Mouse (Mus musculus) adrenal gland, postnatal 4 days (tissue): ENCODE data around the gene Fam71f1. TPM values are rescaled to one million over a fixed set of nuclear protein-coding genes. Genes with fewer than 3 reads are reported as not detected.

ENCODE experiments used
- DNase-seq, 2 experiments: peaks; one replicate each; pipeline ENCODE4 v3.0.0; 2021 to 2022; ENCODE audit warnings: low spot score in 2 of 2, mixed read lengths in 2 of 2
- long read RNA-seq, 2 experiments: library from polyadenylated mRNA; stranded (forward); transcript quantifications; one replicate each; pipeline ENCODE4 v2.0.0; 2021
- total RNA-seq, 2 experiments: library from RNA; stranded (reverse); gene quantifications; 2 replicates each; pipeline ENCODE4 v1.2.3; 2021

Gene Fam71f1
- total RNA-seq: under 1 TPM in 1 of 2 experiments, not detected in 1; 0.22 TPM
- long read RNA-seq, experiment 1, partial matches to known transcripts: 0 of 2 reads
- long read RNA-seq, experiment 1, other reads (novel, unspliced or antisense): 2 of 2 reads
- long read RNA-seq, experiment 2: 0 reads

DNA sequence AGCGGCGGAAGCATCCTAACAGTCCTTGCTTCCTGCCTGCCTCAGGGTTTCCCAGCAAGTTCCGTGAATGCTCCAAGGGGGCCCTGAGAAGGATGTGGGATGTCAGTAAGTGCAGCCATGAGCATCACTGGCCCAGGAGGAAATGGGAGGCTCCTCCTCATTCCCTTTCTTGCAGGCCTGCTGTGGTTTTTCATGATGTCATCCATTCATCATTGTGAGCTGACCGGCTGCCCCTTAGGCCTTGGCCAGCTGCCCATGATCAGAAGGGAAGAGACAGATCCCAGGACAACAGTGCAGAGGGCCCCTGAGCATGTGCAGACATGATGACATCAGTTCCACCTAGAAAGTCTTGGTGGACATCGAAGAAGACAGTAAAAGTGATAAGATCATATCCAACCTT is at the start of gene Fam71f1:
Fam71f1 (plus strand) TSS at position 262 of the 400 bp plus-strand sequence.
- peak; percentile 5 to 47 for DNase-seq

DNA sequence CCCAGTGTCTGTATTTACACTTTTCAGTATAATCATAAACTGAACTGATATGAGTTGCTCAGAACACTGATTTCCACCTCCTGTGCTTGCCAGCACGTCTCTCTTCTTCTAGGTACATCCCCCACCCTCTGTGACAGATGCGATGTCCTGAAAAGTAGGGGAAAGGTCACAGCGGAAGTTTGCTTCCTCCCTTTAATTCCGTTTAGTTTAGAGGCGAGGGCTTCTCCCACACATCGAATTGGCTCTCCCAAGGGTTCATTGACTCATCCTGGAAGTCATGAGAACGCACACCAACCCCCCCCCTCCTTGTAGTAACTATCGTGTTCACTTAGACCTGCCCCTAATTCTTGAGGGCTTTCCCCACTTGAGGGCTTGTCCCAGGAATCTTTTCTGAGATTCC is 48.0 kb upstream of the Fam71f1 start:
- DNase-seq: no peak

DNA sequence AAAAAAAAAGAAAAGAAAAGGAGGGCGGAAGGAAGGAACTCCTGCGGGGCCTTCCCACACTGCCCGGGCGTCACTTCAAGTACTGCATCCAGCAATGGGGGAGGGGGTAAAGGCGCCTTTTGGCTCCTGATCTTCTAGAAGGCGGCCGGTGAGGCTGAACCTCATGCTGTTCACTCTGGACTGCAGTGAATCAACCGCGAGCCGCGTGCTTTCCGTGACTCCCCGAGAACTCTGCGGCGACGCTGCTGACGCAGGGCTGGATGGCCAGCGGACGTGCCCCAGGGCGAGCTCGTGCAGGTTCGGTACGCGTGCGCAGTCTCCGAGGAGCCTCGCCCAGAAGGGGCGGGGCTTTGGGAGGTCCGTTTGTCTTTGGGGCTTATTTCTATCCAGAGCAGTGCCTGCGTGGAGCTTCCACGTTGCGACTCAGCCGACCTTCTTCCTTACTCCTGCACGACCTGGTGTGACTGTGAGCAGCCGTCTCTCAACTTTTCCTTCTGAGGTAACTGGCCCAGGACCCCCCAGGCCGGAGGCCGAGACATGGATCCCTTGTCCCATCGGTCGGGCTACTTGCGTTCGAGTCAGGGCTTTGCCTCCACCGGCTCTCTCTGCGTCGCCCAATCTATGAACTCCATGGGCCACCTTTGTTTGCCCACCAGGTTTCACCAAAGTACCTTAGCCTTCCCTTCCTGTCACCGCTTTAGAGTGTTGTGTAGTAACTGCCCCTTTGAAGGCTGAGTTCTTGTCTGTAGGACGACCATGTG is 46.4 kb upstream of the Fam71f1 start, which contains the start of gene Hilpda:
Hilpda (plus strand) TSS at position 177 of the 761 bp plus-strand sequence.
- DNase-seq: peak; percentile 70 to 80

DNA sequence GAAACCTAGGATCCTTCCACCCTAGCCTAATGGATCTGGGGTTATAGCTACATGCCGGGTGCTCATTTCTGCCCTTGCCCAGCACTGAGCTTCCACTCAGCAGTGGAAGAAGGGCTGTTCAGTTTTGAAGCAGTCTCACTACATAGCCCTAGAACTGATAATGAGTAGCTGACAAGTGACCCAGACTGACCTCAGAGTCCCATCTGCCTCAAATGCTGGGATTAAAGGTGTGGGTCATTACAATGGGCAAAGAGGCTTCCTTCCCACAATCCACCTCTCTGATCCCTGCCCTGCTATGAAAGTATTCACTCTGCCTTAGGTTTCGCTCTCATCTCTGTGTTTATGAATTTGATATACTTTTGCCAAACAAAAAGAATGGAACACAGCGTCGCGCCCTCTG is 42.2 kb upstream of the Fam71f1 start:
- no peak for DNase-seq

DNA sequence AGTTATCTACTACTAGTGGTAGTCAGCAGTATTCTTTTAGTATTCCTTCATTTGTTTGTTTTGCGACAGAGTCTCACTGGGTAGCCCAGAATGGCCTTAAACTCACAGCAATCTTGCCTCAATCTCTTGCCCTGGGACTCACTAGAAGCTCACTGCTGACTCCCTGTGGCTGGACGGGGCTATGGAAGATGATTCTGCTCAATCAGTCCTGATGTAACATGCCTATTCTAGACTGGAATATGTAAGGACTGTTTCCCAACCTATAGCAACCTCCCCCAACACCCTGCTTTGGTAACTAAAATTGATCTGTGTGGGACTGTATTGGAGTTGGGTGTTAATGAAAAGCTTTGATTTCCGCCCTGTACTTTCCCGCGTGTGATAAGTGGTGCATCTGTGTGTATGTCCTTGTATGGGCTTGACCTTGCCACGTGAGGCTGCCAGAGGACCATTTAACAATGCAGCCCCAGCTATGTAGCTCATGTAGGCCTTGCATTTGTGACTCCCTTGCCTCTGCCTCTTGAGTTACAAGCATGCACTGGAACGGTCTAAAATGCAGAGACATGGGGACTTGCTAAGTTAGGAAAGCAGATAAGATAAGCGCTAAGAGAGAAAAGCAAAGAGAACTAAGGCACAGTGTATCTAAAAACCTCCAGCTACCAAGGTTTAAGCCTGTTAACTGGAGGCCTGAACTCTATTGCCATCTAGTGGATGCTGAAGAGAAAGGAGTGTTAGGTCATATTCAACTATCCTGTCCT is 40.2 kb upstream of the Fam71f1 start:
- DNase-seq: no peak

DNA sequence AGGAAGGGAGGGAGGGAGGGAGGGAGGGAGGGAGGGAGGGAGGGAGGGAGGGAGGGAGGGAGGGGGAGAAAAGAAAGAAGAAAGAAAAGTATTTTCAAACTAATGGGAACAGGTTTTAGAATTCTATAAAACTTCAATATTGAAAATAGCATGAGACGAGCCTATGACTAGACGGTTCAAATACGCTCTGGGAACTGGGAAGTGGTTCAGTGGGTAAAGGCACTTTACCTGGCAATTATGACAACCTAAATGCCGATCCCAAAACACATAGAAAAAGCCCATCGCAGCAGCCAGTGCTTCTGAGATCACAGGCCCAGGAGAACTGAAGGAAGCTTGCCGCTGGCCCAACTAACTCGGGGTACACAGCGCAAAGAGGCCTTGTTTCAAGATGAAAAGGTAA is 39.6 kb upstream of the Fam71f1 start, which contains the start of gene Fam71f2:
Fam71f2 (plus strand) TSS at position 301 of the 400 bp plus-strand sequence.
- no peak for DNase-seq

DNA sequence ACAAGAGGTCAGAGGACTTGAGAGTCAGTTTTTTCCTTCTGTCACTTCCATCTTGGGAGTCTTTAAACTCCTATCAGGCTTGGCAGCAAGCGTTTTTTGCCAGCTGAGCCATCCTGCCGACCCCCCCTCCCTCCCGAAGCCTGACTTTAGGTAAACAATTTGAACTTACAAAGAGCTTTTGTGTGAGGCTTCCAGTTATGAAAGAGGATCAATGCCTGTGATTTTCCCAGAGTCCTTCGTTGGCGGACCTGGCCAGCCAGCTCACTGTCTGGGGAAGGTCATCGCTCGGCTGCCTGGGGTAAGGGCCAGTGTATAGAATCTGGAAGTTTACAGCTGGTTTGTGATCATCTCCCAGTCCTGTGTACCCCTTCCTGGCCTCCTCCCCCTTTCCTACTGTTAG is 38.3 kb upstream of the Fam71f1 start:
- no peak for DNase-seq

DNA sequence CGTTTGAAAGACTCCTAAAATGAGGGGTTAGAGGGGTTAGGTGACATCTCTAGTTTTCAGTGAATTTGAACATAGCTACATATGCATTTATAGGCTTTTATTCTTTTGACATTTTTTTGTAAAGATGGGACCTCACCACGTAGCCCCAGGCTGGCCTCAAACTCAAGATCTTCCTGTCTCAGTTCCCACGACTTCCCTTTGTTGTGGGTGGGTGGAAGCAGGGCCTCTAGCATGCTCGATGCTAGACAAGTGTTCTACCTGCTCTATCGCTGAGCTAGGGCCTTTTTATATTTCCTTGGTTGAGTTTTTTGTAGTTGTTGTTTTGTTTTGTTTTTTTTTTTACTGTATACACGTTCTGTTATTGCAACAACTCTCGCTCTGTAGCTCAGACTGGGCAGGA is 32.1 kb upstream of the Fam71f1 start:
- DNase-seq: no peak

DNA sequence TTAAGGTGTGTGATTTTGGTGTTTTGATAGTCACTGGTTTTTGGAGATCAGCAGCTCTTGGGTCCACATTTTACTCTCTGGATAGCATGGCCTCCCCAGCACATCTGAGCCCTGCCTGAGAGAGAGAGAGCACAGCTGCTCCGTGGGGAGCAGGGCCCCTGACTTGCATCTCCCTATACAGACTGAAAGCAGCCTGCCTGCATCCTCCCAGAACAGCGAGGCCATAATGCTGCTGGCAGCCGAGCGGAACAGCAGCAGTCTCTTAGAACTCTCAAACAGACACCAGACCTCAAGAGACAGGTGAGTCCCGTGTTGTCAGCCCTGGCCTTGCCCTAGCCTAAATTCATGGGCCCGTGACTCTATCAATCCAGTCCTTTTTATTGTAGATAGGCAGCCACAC is 31.5 kb upstream of the Fam71f1 start:
- no peak for DNase-seq

DNA sequence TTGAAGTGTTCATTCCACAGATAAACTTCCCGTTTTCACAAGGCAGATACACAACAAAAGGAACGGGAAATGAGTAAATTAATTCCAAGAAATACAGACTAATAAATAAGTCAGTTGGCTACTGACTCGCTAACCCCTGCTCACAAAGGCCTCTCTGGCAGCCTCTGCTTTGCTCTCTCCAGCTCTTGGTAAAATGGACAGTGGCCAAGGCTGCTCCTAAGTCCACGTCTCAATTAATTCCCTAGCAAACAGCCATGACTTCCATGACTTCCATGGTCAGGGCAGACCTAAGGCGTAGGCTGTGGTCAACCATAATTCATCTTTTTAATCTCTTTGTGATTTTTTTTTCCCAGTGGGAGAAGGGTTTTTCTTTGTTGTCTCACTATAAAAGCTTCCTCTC is 31.0 kb upstream of the Fam71f1 start:
- DNase-seq: no peak

DNA sequence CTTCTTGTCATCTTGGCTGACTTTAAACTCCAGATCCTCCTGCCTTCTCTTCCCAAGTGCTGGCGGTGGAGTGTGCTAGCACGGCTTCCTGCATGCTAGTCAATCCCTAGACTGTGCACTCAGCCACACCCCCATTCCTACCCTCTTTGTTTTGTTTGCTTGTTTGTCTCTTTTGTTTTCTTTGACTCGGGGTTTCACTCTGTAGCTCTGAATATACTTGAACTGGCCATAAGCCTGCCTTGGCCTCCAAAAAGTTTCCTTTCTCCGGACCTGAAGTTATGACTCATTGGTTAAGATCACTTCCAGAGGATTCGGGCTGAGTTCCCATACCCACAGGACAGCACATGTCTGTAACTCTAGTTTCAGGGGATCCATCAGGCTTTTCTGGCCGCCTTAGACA is 30.3 kb upstream of the Fam71f1 start:
- DNase-seq: no peak

DNA sequence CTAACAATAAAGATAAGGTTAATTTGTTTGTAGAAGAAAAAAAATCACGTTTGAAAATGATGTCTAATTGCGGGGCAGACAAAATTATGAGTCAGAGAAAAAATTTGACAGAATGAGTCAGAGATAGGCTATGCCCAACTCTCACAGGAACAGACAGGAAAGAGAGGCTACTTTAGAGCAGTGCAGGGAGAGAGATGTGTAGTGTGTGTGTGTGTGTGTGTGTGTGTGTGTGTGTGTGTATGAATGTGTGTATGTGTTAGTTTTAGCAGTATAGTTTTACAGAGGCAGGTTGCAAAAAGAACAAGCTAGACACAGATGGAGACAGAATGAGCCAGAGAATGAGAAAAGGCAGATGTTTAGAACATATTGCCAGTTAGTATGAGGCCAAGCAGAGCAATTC is 19.8 kb upstream of the Fam71f1 start:
- DNase-seq: no peak

DNA sequence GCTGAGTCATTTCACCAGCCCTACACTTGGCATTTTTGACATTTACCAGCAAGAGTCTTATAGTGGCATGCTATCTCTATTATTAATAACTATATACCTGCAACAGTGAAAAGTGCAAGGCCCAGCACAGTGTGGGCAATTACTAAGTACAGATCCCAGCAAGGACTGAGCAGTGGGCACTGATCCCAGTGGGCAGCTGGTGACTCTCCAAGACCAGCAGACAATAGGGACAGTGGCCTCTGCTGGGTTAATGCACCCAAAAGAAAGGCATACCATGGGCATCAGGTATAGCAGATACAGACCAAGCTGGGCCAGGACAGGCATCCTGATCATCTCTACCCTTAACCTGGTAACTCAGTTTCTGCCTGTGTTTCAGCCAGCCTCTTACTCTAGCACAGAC is 15.7 kb upstream of the Fam71f1 start:
- no peak for DNase-seq

DNA sequence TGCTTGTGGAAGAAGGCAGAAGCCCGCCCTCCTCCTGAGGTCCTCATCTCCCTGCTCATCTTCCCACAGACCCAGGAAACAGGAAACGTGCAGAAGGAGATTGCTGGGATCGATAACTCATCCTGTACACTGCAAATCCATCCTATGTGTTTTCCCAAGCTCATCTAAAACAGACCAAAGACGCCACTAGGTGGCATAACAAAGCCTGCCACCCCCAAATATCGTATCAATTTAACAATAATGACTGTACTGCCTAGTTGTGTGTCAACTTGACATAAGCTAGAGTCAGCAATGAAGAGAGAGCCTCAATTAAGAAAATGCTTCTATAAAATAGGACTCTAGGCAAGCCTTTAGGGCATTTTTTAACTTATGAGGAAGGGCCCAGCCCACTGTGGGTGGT is 15.2 kb upstream of the Fam71f1 start:
- no peak for DNase-seq

DNA sequence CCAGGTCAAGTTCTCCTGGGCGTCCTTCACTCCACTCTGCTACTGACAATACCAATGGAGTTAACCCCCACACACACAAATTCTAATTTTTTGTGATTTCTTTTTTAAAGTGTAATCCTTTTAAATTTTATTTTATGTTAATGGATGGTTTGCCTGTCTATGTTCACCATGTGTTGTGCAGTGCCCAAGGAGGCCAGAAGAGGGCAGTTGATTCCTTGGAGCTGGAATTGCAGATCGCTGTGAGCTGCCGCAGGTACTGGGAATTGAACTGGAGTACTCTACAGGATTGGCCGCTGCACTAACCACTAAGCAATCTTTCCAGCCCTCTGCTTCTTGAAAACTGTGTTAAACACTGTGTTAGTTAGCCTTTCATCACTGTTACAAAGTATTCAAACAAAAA is 13.5 kb upstream of the Fam71f1 start:
- DNase-seq: no peak

DNA sequence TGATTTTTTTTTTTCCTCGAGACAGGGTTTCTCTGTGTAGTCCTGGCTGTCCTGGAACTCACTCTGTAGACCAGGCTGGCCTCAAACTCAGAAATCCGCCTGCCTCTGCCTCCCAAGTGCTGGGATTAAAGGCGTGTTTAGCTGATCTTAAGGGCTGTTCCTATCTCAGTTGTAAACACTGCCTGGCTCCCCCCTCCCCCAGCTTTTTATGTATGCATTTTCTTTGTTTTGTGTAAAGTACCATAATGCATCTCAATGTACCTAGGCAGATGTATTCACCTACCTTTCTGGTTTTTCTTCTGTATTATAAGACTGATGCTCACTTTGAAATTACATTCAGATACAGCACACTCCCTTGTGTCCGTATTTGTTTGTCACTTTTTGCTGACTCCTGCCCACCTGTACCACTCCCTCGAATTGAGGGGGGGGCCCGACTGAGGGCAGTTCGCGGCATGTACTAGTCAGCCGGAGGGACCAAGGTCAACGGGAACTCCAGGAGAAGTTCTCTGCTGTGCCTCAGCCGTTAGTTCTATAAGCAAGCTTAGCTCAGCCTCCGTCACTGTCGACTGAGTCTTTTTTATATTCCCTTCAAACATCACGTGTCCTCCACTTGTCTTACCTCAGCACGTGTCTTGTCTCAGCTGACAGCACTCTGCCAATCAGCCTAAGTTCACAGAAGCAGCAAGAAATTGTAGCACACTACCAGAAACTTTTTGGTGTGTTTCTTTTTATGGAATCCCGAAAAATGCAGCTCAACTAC is 9.9 kb upstream of the Fam71f1 start:
- DNase-seq: no peak

DNA sequence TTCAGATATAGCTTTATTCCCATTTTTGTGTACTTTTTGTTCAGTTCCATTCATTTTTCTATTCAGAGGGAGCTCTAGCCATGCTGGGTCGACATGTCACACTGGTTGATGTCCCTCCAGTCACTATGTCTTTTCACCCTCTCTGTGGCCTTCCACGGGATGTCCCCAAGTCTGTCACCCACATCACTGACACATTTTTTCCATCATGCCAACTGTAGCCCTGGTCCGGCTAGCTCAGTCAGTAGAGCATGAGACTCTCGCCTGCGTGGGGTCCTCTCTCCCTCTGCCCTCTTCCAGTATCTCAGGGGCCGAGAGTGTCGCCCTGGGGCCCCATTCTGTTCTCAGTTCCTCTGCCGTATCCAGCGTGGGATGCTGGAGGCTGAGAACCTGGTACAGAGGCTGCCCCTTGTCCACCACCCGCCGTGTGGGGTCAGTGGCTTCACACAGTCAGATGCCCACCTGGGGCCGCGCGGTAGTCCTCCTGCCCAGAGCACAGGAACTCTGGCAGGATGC is 5.2 kb upstream of the Fam71f1 start:
- no peak for DNase-seq

DNA sequence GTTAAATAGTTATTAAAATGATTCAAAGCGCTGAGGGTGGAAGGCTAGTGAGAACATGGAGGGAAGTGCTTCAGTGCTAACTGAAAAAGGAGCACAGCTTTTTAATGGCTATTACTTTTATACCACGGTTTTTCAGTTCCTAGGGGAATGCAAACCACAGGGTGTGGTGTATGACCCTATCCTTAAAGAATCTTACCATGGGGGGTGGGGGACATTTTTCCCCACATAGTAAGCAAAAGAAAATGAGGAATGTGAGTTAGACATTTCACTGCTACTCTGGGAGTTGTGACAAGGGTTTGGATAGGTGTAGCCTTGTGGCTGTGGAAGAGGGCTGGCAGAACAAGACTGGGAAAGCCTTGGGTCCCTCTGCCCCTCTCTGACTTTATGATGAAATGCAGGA is 1.7 kb upstream of the Fam71f1 start:
- no peak for DNase-seq

DNA sequence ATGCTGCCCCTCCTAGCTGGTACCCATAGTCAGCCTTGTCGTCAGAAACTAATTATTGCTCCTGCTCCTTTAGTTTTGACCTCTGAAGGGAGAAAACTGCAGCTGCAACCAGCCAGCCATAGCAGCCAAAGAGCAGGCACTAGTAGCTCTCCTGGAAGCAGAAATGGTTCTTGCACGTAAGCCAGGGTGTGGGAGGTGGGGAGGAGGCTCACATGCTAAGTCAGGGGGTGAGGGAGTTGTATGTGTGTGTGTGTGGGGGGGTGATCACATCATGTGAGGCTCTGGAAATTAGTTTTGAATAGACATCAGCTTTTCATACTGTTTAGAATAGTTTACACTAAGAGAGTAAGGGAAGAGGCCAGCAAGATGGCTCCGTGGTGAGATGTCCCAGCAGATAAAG is 999 bp upstream of the Fam71f1 start:
- DNase-seq: no peak

DNA sequence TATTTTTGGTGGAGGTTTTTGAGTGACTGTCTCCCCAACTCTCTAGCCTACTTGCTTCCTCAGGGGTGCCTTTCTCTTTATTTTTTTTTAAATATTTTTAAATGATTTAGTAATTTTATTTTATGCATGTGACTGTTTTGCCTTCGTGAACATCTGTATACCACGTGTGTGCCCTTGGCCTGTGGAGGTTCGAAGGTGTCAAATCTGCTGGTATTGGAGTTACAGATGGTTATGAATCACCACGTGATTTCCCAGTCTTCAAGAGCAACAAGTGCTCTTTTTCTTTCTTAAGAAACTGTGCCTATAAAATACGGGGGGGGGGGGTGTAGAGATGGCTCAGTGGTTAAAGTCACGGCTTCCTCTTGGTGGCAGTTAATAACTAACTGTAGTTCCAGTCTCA is 2.6 kb downstream of the Fam71f1 start:
- DNase-seq: no peak

DNA sequence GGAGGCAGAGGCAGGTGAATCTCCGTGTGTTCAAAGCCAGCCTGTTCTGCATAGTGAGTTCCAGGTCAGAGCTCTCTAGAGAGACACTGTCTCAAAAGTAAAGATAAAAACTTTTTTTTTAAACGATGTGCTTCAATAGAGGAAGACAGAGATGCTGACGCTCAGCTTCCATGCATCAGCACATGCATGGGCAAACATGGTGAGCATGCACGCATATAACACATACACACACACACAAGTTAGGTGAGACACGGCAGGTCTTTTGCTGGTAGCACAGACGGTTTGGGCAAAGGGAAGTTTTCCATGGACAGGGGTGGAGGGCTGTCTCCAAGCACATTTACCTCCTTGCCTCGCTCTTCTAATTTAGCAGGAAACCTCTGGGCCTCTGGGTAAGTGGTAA is 3.2 kb downstream of the Fam71f1 start:
- DNase-seq: no peak
